Mouse (Mus musculus) thymus, adult 2 months (tissue): ENCODE measurements around the gene Gm13283. TPM values are rescaled to one million over a fixed set of nuclear protein-coding genes. Genes with fewer than 3 reads are reported as not detected.
A peak's percentile ranks its signal among the peaks of the same experiment; 100 is the strongest.
"Not testable (repeated sequence)": the region's sequence is repeated elsewhere in the genome, so short reads cannot be mapped to it uniquely, and the experiment has no call there.

Source experiments
- DNase-seq: peaks from one replicate; pipeline ENCODE4 v3.0.0; 2021
- H3K27ac ChIP-seq: fragments of 200-500 bp; 2 replicates; pipeline ENCODE4 v1.5.1; 2012; ENCODE audit warnings: low read length, control low read depth; ENCODE audit not compliant: control insufficient read depth, insufficient read depth
- H3K27me3 ChIP-seq: fragments of 200-500 bp; 2 replicates; pipeline ENCODE4 v1.6.1; 2012; ENCODE audit warnings: mild to moderate bottlenecking, low read length, moderate library complexity, mixed read lengths; ENCODE audit not compliant: control insufficient read depth, insufficient read depth
- H3K36me3 ChIP-seq: fragments of 200-500 bp; 2 replicates; pipeline ENCODE4 v1.6.1; 2012; ENCODE audit warnings: mild to moderate bottlenecking, low read length, moderate library complexity; ENCODE audit not compliant: control insufficient read depth, insufficient read depth
- H3K4me1 ChIP-seq: fragments of 200-500 bp; replicated peaks from 2 replicates; pipeline ENCODE4 v1.6.1; 2012; ENCODE audit warnings: low read length; ENCODE audit not compliant: control insufficient read depth, insufficient read depth
- H3K4me3 ChIP-seq: fragments of 200-500 bp; 2 replicates; pipeline ENCODE4 v1.5.1; 2012; ENCODE audit warnings: mild to moderate bottlenecking, low read length, control low read depth, moderate library complexity; ENCODE audit not compliant: control insufficient read depth, insufficient read depth
- WGBS: fragments of 180-500 bp; shearing (Covaris S2); methylation state at CpG from one replicate; pipeline ENCODE4 v1.1.7; 2018; 5-methylcytosine and 5-hydroxymethylcytosine counted together
- polyA plus RNA-seq: library from polyadenylated mRNA; depleted of rRNA; stranded (reverse); fragments of >200 nt; gene quantifications from 2 replicates; pipeline ENCODE4 v1.2.3, GENCODE M21; 2012; rRNA removed

Gm13283 gene
- polyA plus RNA-seq, 1 experiment = 0.07 TPM

- peak; percentile 87 for DNase-seq
- H3K27ac ChIP-seq, H3K4me1 ChIP-seq, H3K36me3 ChIP-seq, H3K27me3 ChIP-seq, H3K4me3 ChIP-seq: not testable (repeated sequence)
- WGBS = under 1% methylated on average over 12 of the region's 52 CpGs
Measured at GRCm38 (mm10) chr4:88793936-88794675, 34.2 kb downstream of the Gm13283 start, which contains the start of gene Gm13275. TSS of gene Gm13275 (plus strand) at chr4:88794487.

- DNase-seq, H3K4me1 ChIP-seq, H3K36me3 ChIP-seq, H3K4me3 ChIP-seq, H3K27ac ChIP-seq, H3K27me3 ChIP-seq: not testable (repeated sequence)
- WGBS = no CpG with 5 or more reads among the region's 28 CpGs
Measured at GRCm38 (mm10) chr4:88797097-88797496, 37.2 kb downstream of the Gm13283 start, which contains the start of gene Gm13279. TSS of gene Gm13279 (plus strand) at chr4:88797397.

- not testable (repeated sequence) for H3K4me1 ChIP-seq, H3K4me3 ChIP-seq, H3K27ac ChIP-seq, DNase-seq, H3K27me3 ChIP-seq, H3K36me3 ChIP-seq
- WGBS = 11% methylated on average over 5 of the region's 7 CpGs
Measured at GRCm38 (mm10) chr4:88799365-88799764, 39.4 kb downstream of the Gm13283 start, which contains the start of gene Gm13285. TSS of gene Gm13285 (plus strand) at chr4:88799665.

GRCm38 (mm10) chr4:88802954-88803353 lies 43.0 kb downstream of the Gm13283 start, which contains the start of gene Gm13287:
TSS of gene Gm13287 (plus strand) at chr4:88803254.
- WGBS = no CpG with 5 or more reads among the region's 29 CpGs
- not testable (repeated sequence) for H3K27ac ChIP-seq, H3K4me3 ChIP-seq, H3K27me3 ChIP-seq, H3K36me3 ChIP-seq, DNase-seq, H3K4me1 ChIP-seq

DNA sequence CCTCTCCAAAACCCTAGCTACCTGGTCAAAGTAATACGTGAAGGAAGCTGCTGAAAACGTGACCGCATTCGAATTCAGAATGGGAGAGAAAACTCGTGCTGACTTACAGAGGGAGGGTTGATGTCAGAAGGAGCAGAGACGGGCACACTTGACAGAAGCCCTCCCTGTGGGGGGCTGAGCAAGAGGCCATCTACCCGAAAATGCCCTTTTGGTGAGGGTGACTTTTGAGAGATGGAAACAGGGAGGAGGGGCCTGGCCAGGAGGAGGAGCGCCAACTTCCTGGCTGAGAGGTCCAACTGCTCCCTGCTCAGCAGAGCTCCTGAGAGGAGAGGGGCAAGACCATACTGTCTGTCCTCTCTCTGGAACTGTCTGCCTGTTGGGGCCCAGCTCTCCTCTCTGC lies 45.3 kb downstream of the Gm13283 start, which contains the start of gene Gm13288:
Gm13288 (plus strand) TSS at position 301 of the 400 bp plus-strand sequence.
- not testable (repeated sequence) for H3K27me3 ChIP-seq, H3K36me3 ChIP-seq, H3K27ac ChIP-seq, DNase-seq, H3K4me1 ChIP-seq
- no CpG with 5 or more reads among the region's 8 CpGs for WGBS
- H3K4me3 ChIP-seq = peak within 1 kb of the TSS; percentile 51

- not testable (repeated sequence) for H3K27me3 ChIP-seq, H3K27ac ChIP-seq, H3K36me3 ChIP-seq, H3K4me1 ChIP-seq
- WGBS = 0% methylated on average over 8 of the region's 34 CpGs
- DNase-seq = peak; percentile 7
- peak overlapping the region; percentile 51 for H3K4me3 ChIP-seq
Measured at GRCm38 (mm10) chr4:88805761-88806160, 45.8 kb downstream of the Gm13283 start.

Other genes starting within 250 kb of the Gm13283 start
- not detected in 2 replicates for gene Ifnb1, start 237.3 kb upstream of the Gm13283 start, polyA plus RNA-seq
- not detected in 2 replicates for gene Ifna15, start 201.9 kb upstream of the Gm13283 start, polyA plus RNA-seq
- gene Ifna14, start 188.3 kb upstream of the Gm13283 start, polyA plus RNA-seq = not detected in 2 replicates
- not detected in 2 replicates for gene Ifna9, start 167.7 kb upstream of the Gm13283 start, polyA plus RNA-seq
- not detected in 2 replicates for gene Ifna12, start 156.7 kb upstream of the Gm13283 start, polyA plus RNA-seq
- gene C87499, start 125.7 kb upstream of the Gm13283 start, polyA plus RNA-seq = not detected in 2 replicates
- gene Ifna13, start 115.7 kb upstream of the Gm13283 start, polyA plus RNA-seq = not detected in 2 replicates
- gene Ifna16, start 83.2 kb upstream of the Gm13283 start, polyA plus RNA-seq = not detected in 2 replicates
- not detected in 2 replicates for gene Ifna2, start 76.2 kb upstream of the Gm13283 start, polyA plus RNA-seq
- gene Ifnab, start 68.8 kb upstream of the Gm13283 start, polyA plus RNA-seq = 0.17 TPM in 1 of 2 replicates, not detected in the other
- gene Gm26566, start 38.3 kb upstream of the Gm13283 start, polyA plus RNA-seq = 0.86 and 1.5 TPM in 2 replicates
- 21.3 and 29.3 TPM in 2 replicates for gene Klhl9, start 37.7 kb upstream of the Gm13283 start, polyA plus RNA-seq
- not detected in 2 replicates for gene Gm13271, start 5.3 kb upstream of the Gm13283 start, polyA plus RNA-seq
- not detected in 2 replicates for gene Gm13290, start 13.7 kb downstream of the Gm13283 start, polyA plus RNA-seq
- not detected in 2 replicates for gene Gm13289, start 16.8 kb downstream of the Gm13283 start, polyA plus RNA-seq
- not detected in 2 replicates for gene Gm13272, start 19.7 kb downstream of the Gm13283 start, polyA plus RNA-seq
- 0.16 TPM in 1 of 2 replicates, not detected in the other for gene Ifnz, start 22.0 kb downstream of the Gm13283 start, polyA plus RNA-seq
- not detected in 2 replicates for gene Gm13276, start 25.6 kb downstream of the Gm13283 start, polyA plus RNA-seq
- not detected in 2 replicates for gene Gm13277, start 28.5 kb downstream of the Gm13283 start, polyA plus RNA-seq
- gene Gm13278, start 31.4 kb downstream of the Gm13283 start, polyA plus RNA-seq = not detected in 2 replicates
- not detected in 2 replicates for gene Gm13275, start 34.4 kb downstream of the Gm13283 start, polyA plus RNA-seq
- gene Gm13279, start 37.3 kb downstream of the Gm13283 start, polyA plus RNA-seq = not detected in 2 replicates
- gene Gm13285, start 39.5 kb downstream of the Gm13283 start, polyA plus RNA-seq = not detected in 2 replicates
- gene Gm13287, start 43.1 kb downstream of the Gm13283 start, polyA plus RNA-seq = not detected in 2 replicates
- not detected in 2 replicates for gene Gm13288, start 45.4 kb downstream of the Gm13283 start, polyA plus RNA-seq
- not detected in 2 replicates for gene Ifna7, start 56.1 kb downstream of the Gm13283 start, polyA plus RNA-seq
- gene Ifna11, start 59.8 kb downstream of the Gm13283 start, polyA plus RNA-seq = not detected in 2 replicates
- gene Ifna6, start 67.3 kb downstream of the Gm13283 start, polyA plus RNA-seq = not detected in 2 replicates
- gene Ifna5, start 75.4 kb downstream of the Gm13283 start, polyA plus RNA-seq = not detected in 2 replicates
- gene Ifna4, start 81.7 kb downstream of the Gm13283 start, polyA plus RNA-seq = not detected in 2 replicates
- not detected in 2 replicates for gene Ifna1, start 90.0 kb downstream of the Gm13283 start, polyA plus RNA-seq
- gene Ifne, start 120.1 kb downstream of the Gm13283 start, polyA plus RNA-seq = not detected in 2 replicates